Mouse (Mus musculus) CH12.LX (cell line): ENCODE data around the gene Copa.

ENCODE experiments used
- CTCF ChIP-seq, 2 experiments: IDR thresholded peaks in 1 of 2; conservative IDR thresholded peaks in 1 of 2; 2 replicates each; pipeline ENCODE4 v1.5.1; 2011 to 2012; ENCODE audit warnings: low read depth in 2 of 2, low read length in 2 of 2, improper control_type of control experiment in 1 of 2, inconsistent platforms in 1 of 2, mild to moderate bottlenecking in 1 of 2, moderate library complexity in 1 of 2
- E2F4 ChIP-seq: IDR thresholded peaks from 2 replicates; pipeline ENCODE4 v1.6.1; 2011; ENCODE audit warnings: low read depth, low read length, improper control_type of control experiment; ENCODE audit not compliant: insufficient replicate concordance
- EP300 ChIP-seq: IDR thresholded peaks from 2 replicates; pipeline ENCODE4 v1.6.1; 2011; ENCODE audit warnings: low read length, improper control_type of control experiment
- HCFC1 ChIP-seq: IDR thresholded peaks from 2 replicates; pipeline ENCODE4 v1.6.1; 2012; ENCODE audit warnings: low read depth, mild to moderate bottlenecking, inconsistent platforms, low read length, improper control_type of control experiment
- IRF4 ChIP-seq: IDR thresholded peaks from 2 replicates; pipeline ENCODE4 v1.6.1; 2014; ENCODE audit warnings: low read depth, mild to moderate bottlenecking, inconsistent platforms, low read length, improper control_type of control experiment
- MAFK ChIP-seq: IDR thresholded peaks from 2 replicates; pipeline ENCODE4 v1.6.1; 2011; ENCODE audit warnings: low read length, improper control_type of control experiment; ENCODE audit not compliant: insufficient replicate concordance
- MAZ ChIP-seq: IDR thresholded peaks from 2 replicates; pipeline ENCODE4 v1.6.1; 2012; ENCODE audit warnings: low read depth, mild to moderate bottlenecking, inconsistent platforms, low read length, improper control_type of control experiment, moderate library complexity
- MEF2A ChIP-seq: IDR thresholded peaks from 2 replicates; pipeline ENCODE4 v1.6.1; 2014; ENCODE audit warnings: low read depth, mild to moderate bottlenecking, inconsistent platforms, low read length, improper control_type of control experiment, borderline replicate concordance
- MXI1 ChIP-seq: IDR thresholded peaks from 2 replicates; pipeline ENCODE4 v1.6.1; 2011; ENCODE audit warnings: mild to moderate bottlenecking, low read depth, low read length, improper control_type of control experiment
- POLR2A ChIP-seq: IDR thresholded peaks from 2 replicates; pipeline ENCODE4 v1.6.1; 2011; ENCODE audit warnings: low read depth, mild to moderate bottlenecking, improper control_type of control experiment, low read length
- TCF12 ChIP-seq: IDR thresholded peaks from 2 replicates; pipeline ENCODE4 v1.6.1; 2014; ENCODE audit warnings: low read depth, mild to moderate bottlenecking, inconsistent platforms, low read length, improper control_type of control experiment
- UBTF ChIP-seq: IDR thresholded peaks from 2 replicates; pipeline ENCODE4 v1.6.1; 2012; ENCODE audit warnings: low read depth, mild to moderate bottlenecking, inconsistent platforms, low read length, improper control_type of control experiment, moderate library complexity
- USF1 ChIP-seq: IDR thresholded peaks from 2 replicates; pipeline ENCODE4 v1.6.1; 2014; ENCODE audit warnings: low read depth, mild to moderate bottlenecking, inconsistent platforms, low read length, improper control_type of control experiment
- ZC3H11A ChIP-seq: IDR thresholded peaks from 2 replicates; pipeline ENCODE4 v1.6.1; 2012; ENCODE audit warnings: low read depth, mild to moderate bottlenecking, inconsistent platforms, low read length, improper control_type of control experiment

DNA sequence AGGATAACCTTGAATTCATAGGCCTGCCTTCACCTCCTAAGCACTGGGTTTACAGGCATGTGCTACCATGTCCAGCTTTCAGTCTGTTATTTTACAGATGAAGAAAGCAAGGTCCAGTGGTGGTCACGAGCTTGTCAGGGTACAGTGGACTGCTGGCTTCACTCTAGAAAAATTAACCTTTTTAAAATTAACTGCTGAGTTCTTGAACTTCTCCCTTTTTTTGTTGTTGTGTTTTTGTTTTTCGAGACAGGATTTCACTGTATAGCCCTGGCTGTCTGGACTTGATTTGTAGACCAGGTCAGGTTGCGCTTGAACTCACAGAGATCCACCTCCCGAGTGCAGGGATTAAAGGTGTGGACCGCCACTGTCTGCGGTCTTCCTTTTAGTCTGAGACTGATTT, 80.6 kb downstream of the Copa start:
- TF ChIP-seq TCF12: no peak
- TF ChIP-seq CTCF (conservative IDR thresholded peaks at IDR 0.05 in 1 of 2, IDR thresholded peaks at IDR 0.05 in 1 of 2; ENCODE audit: low read depth in 2 of 2, low read length in 2 of 2): no peak
- TF ChIP-seq POLR2A: no peak
- TF ChIP-seq USF1: no peak
- no peak for TF ChIP-seq MXI1
- TF ChIP-seq MEF2A: no peak
- TF ChIP-seq ZC3H11A: no peak
- TF ChIP-seq UBTF: no peak
- TF ChIP-seq HCFC1: no peak
- TF ChIP-seq MAZ: no peak
- TF ChIP-seq E2F4: no peak
- no peak for TF ChIP-seq IRF4
- no peak for TF ChIP-seq MAFK
- TF ChIP-seq EP300: no peak
